Mouse (Mus musculus) olfactory bulb, adult 2 months (tissue): ENCODE data around the gene Ppm1n.

ENCODE experiments used
- CTCF ChIP-seq: fragments of 200-500 bp; IDR thresholded peaks from 2 replicates; pipeline ENCODE4 v1.5.1; 2012; ENCODE audit warnings: low read depth, mild to moderate bottlenecking, low read length, moderate library complexity; ENCODE audit not compliant: insufficient read depth
- POLR2A ChIP-seq: fragments of 200-500 bp; IDR thresholded peaks from 2 replicates; pipeline ENCODE4 v1.6.1; 2012; ENCODE audit warnings: mild to moderate bottlenecking, low read depth, low read length, moderate library complexity; ENCODE audit not compliant: insufficient read depth

- TF ChIP-seq CTCF (no peak), POLR2A (no peak)
Observed at GRCm38 (mm10) chr7:19256567-19256966, 23.3 kb downstream of the Ppm1n start.
